Mouse (Mus musculus) erythroblast, embryonic 14.5 days (primary cell): Measurements from ENCODE around the gene Tfdp1.

Experiments
- GATA1 ChIP-seq: IDR thresholded peaks from 2 replicates; pipeline ENCODE4 v1.6.1; 2012; ENCODE audit warnings: low read length, inconsistent platforms, mixed read lengths
- TAL1 ChIP-seq: IDR thresholded peaks from 3 replicates; pipeline ENCODE4 v1.6.1; 2012; ENCODE audit warnings: low read length, inconsistent platforms, mixed read lengths

- TF ChIP-seq GATA1: no peak
- TF ChIP-seq TAL1: no peak
Measured at GRCm38 (mm10) chr8:13339646-13339990, 1.1 kb downstream of the Tfdp1 start.
